Mouse (Mus musculus) hindbrain, embryonic 16.5 days (tissue): Measurements from ENCODE around the gene Tmod1. TPM values are rescaled to one million over a fixed set of nuclear protein-coding genes. Genes with fewer than 3 reads are reported as not detected.

Experiments
- ATAC-seq: fragments of 200-750 bp; cut with Nextera tagmentation; 2 replicates; pipeline ENCODE4 v1.8.0; 2017; ENCODE audit warnings: moderate TSS enrichment, moderate library complexity
- H3K27ac ChIP-seq: fragments of 300-500 bp; sonication (generic); 2 replicates; pipeline ENCODE4 v1.5.1; 2014; ENCODE audit warnings: low read depth, mild to moderate bottlenecking, control low read depth, low read length, moderate library complexity
- H3K27me3 ChIP-seq: fragments of 300-500 bp; sonication (generic); replicated peaks from 2 replicates; pipeline ENCODE4 v1.6.1; 2014; ENCODE audit warnings: low read length; ENCODE audit not compliant: control insufficient read depth, insufficient read depth
- H3K36me3 ChIP-seq: fragments of 300-500 bp; sonication (generic); 2 replicates; pipeline ENCODE4 v1.6.1; 2014; ENCODE audit warnings: mild to moderate bottlenecking, low read length, moderate library complexity, mixed read lengths; ENCODE audit not compliant: control insufficient read depth, insufficient read depth
- H3K4me1 ChIP-seq: fragments of 300-500 bp; sonication (generic); 2 replicates; pipeline ENCODE4 v1.6.1; 2014; ENCODE audit warnings: low read depth, low read length; ENCODE audit not compliant: control insufficient read depth, insufficient read depth
- H3K4me2 ChIP-seq: fragments of 300-500 bp; sonication (generic); 2 replicates; pipeline ENCODE4 v1.6.1; 2014; ENCODE audit warnings: mild to moderate bottlenecking, low read length, control low read depth, moderate library complexity
- H3K4me3 ChIP-seq: fragments of 300-500 bp; sonication (generic); 2 replicates; pipeline ENCODE4 v1.5.1; 2014; ENCODE audit warnings: mild to moderate bottlenecking, low read length, control low read depth, moderate library complexity
- H3K9ac ChIP-seq: fragments of 300-500 bp; sonication (generic); 2 replicates; pipeline ENCODE4 v1.6.1; 2014; ENCODE audit warnings: low read depth, mild to moderate bottlenecking, control low read depth, low read length, moderate library complexity
- H3K9me3 ChIP-seq: fragments of 300-500 bp; sonication (generic); 2 replicates; pipeline ENCODE4 v1.6.1; 2014; ENCODE audit warnings: mild to moderate bottlenecking, low read length, moderate library complexity; ENCODE audit not compliant: control insufficient read depth
- WGBS: fragments of 180-500 bp; shearing (Covaris S2); extraction: QIAGEN DNeasy Blood & Tissue Kit; methylation state at CpG from one replicate; pipeline ENCODE4 v1.1.7; 2014; 5-methylcytosine and 5-hydroxymethylcytosine counted together
- polyA plus RNA-seq: library from polyadenylated mRNA; unstranded; fragments of >200 nt; fragmentation: Nextera tagmentation; extraction: Ambion mirVana; gene quantifications from 2 replicates; pipeline ENCODE4 v1.2.1, GENCODE M21; 2015

Gene Tmod1
- polyA plus RNA-seq, 1 experiment from 2014 or later = 2.1 TPM

- ATAC-seq = no peak
- 69% methylated on average over 3 of the region's 3 CpGs for WGBS
- Histone ChIP-seq H3K27me3 (no peaks in the 10 kb centered on the region), H3K4me2 (no peak overlapping the region), H3K27ac (no peak overlapping the region), H3K9me3 (no peaks in the 10 kb centered on the region), H3K4me1 (no peaks in the 10 kb centered on the region), H3K36me3 (peaks cover 5% of the 10 kb centered on the region), H3K4me3 (no peak overlapping the region), H3K9ac (no peak overlapping the region)
These were observed 72.6 kb downstream of the Tmod1 start for GRCm38 (mm10) chr4:46111361-46111760.

GRCm38 (mm10) chr4:46115308-46115707 lies 76.6 kb downstream of the Tmod1 start:
- H3K27me3 ChIP-seq = no peaks in the 10 kb centered on the region
- no peak overlapping the region for H3K9ac ChIP-seq
- no peak overlapping the region for H3K4me3 ChIP-seq
- WGBS = 76% methylated on average over 1 of the region's 1 CpGs
- H3K9me3 ChIP-seq = no peaks in the 10 kb centered on the region
- H3K4me2 ChIP-seq = no peak overlapping the region
- H3K4me1 ChIP-seq = no peaks in the 10 kb centered on the region
- ATAC-seq = no peak
- peaks cover 34% of the 10 kb centered on the region for H3K36me3 ChIP-seq
- no peak overlapping the region for H3K27ac ChIP-seq

- Histone ChIP-seq H3K9ac (no peak overlapping the region), H3K4me1 (no peaks in the 10 kb centered on the region), H3K27me3 (no peaks in the 10 kb centered on the region), H3K4me2 (no peak overlapping the region), H3K4me3 (no peak overlapping the region), H3K36me3 (peaks cover 34% of the 10 kb centered on the region), H3K27ac (no peak overlapping the region), H3K9me3 (no peaks in the 10 kb centered on the region)
- 65% methylated on average over 10 of the region's 10 CpGs for WGBS
- peak; percentile 50; the same call in 1 of the 2 replicates for ATAC-seq
These were observed 77.9 kb downstream of the Tmod1 start for GRCm38 (mm10) chr4:46116544-46117175.

GRCm38 (mm10) chr4:46117536-46117935 lies 78.8 kb downstream of the Tmod1 start:
- H3K9ac ChIP-seq = no peak overlapping the region

GRCm38 (mm10) chr4:46119514-46120094 lies 80.9 kb downstream of the Tmod1 start:
- Histone ChIP-seq H3K4me2 (no peak overlapping the region), H3K9ac (no peak overlapping the region), H3K27ac (no peak overlapping the region), H3K27me3 (no peaks in the 10 kb centered on the region), H3K4me1 (no peaks in the 10 kb centered on the region), H3K9me3 (no peaks in the 10 kb centered on the region), H3K36me3 (peaks cover 37% of the 10 kb centered on the region), H3K4me3 (no peak overlapping the region)
- WGBS = 96% methylated on average over 14 of the region's 14 CpGs
- ATAC-seq = no peak

More at GRCm38 (mm10) chr4:46117536-46117935, 78.8 kb downstream of the Tmod1 start:
- Histone ChIP-seq H3K27ac (no peak overlapping the region), H3K4me2 (no peak overlapping the region), H3K9me3 (no peaks in the 10 kb centered on the region), H3K27me3 (no peaks in the 10 kb centered on the region), H3K36me3 (peaks cover 35% of the 10 kb centered on the region), H3K4me1 (no peaks in the 10 kb centered on the region), H3K4me3 (no peak overlapping the region)
- WGBS = 95% methylated on average over 4 of the region's 4 CpGs
- no peak for ATAC-seq

- Histone ChIP-seq H3K4me2 (no peak overlapping the region), H3K36me3 (peaks cover 47% of the 10 kb centered on the region), H3K4me1 (no peaks in the 10 kb centered on the region), H3K27ac (no peak overlapping the region), H3K9ac (no peak overlapping the region), H3K9me3 (no peaks in the 10 kb centered on the region), H3K27me3 (no peaks in the 10 kb centered on the region), H3K4me3 (no peak overlapping the region)
- ATAC-seq = no peak
- 88% methylated on average over 3 of the region's 3 CpGs for WGBS
These were observed 82.0 kb downstream of the Tmod1 start for GRCm38 (mm10) chr4:46120767-46121166.

GRCm38 (mm10) chr4:46123358-46123757 lies 84.6 kb downstream of the Tmod1 start:
- Histone ChIP-seq H3K9ac (no peak overlapping the region), H3K36me3 (peaks cover 42% of the 10 kb centered on the region), H3K4me2 (no peak overlapping the region), H3K4me3 (no peak overlapping the region), H3K27ac (no peak overlapping the region), H3K9me3 (no peaks in the 10 kb centered on the region), H3K27me3 (no peaks in the 10 kb centered on the region), H3K4me1 (no peaks in the 10 kb centered on the region)
- ATAC-seq = no peak
- 95% methylated on average over 6 of the region's 6 CpGs for WGBS

GRCm38 (mm10) chr4:46126541-46126940 lies 87.8 kb downstream of the Tmod1 start:
- no peak overlapping the region for H3K4me2 ChIP-seq
- H3K9ac ChIP-seq = no peak overlapping the region
- peaks cover 38% of the 10 kb centered on the region for H3K36me3 ChIP-seq
- H3K27ac ChIP-seq = no peak overlapping the region
- no peaks in the 10 kb centered on the region for H3K27me3 ChIP-seq
- WGBS = 57% methylated on average over 2 of the region's 2 CpGs
- ATAC-seq = peak; percentile 63; the same call in 1 of the 2 replicates
- H3K9me3 ChIP-seq = no peaks in the 10 kb centered on the region; the same call in 1 of the 2 replicates
- no peaks in the 10 kb centered on the region for H3K4me1 ChIP-seq
- no peak overlapping the region for H3K4me3 ChIP-seq

- ATAC-seq = no peak
- Histone ChIP-seq H3K9ac (no peak overlapping the region), H3K27ac (no peak overlapping the region), H3K36me3 (peaks cover 39% of the 10 kb centered on the region), H3K4me1 (no peaks in the 10 kb centered on the region), H3K9me3 (no peaks in the 10 kb centered on the region; the same call in 1 of the 2 replicates), H3K4me3 (no peak overlapping the region), H3K4me2 (no peak overlapping the region), H3K27me3 (no peaks in the 10 kb centered on the region)
- WGBS = 87% methylated on average over 8 of the region's 8 CpGs
These were observed 90.7 kb downstream of the Tmod1 start for GRCm38 (mm10) chr4:46129311-46130004.
